Mouse (Mus musculus): ENCODE measurements around the gene Tll2.
A peak's percentile ranks its signal among the peaks of the same experiment; 100 is the strongest.

Tll2 gene

DNA sequence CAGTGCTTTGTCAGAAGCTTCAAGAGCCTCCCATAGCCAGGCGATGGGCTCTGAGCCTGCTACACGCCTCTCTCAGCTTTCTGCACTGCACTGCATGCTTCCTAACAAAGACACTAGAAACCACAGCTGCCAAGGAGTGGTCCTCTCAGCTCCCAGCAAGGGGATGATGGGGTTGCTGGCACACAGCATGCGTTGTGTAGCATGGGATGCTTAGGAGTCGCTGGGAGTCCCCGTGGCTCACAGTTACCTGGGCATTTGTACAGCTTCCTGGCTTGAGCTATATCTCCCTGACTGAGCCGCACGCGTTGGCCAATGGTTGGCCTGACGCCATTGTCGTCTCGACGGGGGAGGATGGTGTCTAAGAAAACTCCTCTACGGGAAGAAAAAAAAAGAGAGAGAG is 86.7 kb downstream of the Tll2 start:
- H3K27me3 ChIP-seq (ENCODE audit: control insufficient read depth, insufficient read depth, low read length, poor library complexity, severe bottlenecking): no peaks in the 10 kb centered on the region; the same call in 1 of the 2 replicates
- H3K36me3 ChIP-seq (ENCODE audit: control insufficient read depth, insufficient read depth, low read length, poor library complexity, severe bottlenecking): no peaks in the 10 kb centered on the region
- no peak for DNase-seq (ENCODE audit: low read depth, low spot score)

DNA sequence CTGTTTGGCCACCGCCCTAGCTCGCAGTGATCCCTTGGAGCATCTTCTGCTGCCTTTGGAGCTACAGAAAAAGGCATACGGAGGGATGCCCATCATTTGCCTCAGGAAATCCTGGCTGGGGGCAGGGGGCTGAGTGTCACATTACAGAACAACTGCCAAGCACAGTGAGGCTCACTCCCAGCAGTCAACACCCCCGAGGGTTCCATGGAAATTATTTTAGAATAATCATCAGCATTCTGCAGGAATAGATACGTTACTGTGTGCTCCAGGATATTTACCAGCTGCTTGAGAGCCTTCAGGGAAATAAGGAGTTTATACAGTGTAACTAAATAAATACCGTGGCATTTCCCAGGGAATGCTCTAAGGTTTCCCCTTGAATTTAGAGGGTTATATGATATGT is 88.3 kb downstream of the Tll2 start:
- Histone ChIP-seq H3K27me3 (ENCODE audit: control insufficient read depth, insufficient read depth, low read length, poor library complexity, severe bottlenecking) (no peaks in the 10 kb centered on the region; the same call in 1 of the 2 replicates), H3K36me3 (ENCODE audit: control insufficient read depth, insufficient read depth, low read length, poor library complexity, severe bottlenecking) (no peaks in the 10 kb centered on the region)
- no peak for DNase-seq (ENCODE audit: low read depth, low spot score)

DNA sequence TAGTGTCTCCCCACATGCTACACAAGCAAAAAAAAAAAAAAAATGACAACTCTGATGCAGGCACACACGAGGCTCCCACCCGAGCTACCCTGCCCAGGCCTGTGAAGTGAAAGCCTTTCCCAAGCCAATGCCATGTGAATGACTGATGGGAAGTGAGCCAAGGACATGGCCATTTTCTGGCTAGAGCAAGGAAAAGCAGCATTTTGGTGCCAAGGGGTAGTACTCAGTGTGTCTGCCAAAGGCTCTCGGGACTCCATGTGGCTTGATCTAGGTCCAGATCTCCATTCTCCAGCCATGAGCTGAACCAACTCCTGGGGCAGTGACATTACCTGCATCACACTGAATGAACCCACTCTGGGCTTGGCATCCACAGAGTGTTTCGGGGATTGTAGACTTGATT is 89.3 kb downstream of the Tll2 start:
- no peak for DNase-seq (ENCODE audit: low read depth, low spot score)
- no peaks in the 10 kb centered on the region for H3K36me3 ChIP-seq (ENCODE audit: control insufficient read depth, insufficient read depth, low read length, poor library complexity, severe bottlenecking)
- H3K27me3 ChIP-seq (ENCODE audit: control insufficient read depth, insufficient read depth, low read length, poor library complexity, severe bottlenecking): no peaks in the 10 kb centered on the region; the same call in 1 of the 2 replicates

DNA sequence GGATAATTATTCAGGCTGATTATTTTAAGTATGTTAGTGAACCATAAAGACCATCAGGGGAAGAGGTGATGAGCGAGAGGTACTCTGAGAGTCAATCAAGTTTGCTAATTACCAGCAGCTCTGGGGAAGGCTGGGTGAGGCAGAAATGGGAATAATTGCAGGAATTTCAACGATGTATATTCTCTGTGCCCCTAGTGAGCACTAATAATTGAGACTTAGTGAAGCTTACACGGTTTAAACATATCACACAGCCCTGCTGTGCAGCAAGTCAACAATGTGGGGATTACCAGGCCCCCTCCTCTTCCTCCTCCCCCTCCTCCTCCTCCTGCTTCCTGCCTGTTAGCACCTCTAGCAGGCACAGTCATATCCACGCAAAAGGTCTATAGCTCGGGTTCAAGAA is 92.0 kb downstream of the Tll2 start:
- no peaks in the 10 kb centered on the region for H3K36me3 ChIP-seq (ENCODE audit: control insufficient read depth, insufficient read depth, low read length, poor library complexity, severe bottlenecking)
- DNase-seq (ENCODE audit: low read depth, low spot score): no peak
- no peaks in the 10 kb centered on the region; the same call in 1 of the 2 replicates for H3K27me3 ChIP-seq (ENCODE audit: control insufficient read depth, insufficient read depth, low read length, poor library complexity, severe bottlenecking)

DNA sequence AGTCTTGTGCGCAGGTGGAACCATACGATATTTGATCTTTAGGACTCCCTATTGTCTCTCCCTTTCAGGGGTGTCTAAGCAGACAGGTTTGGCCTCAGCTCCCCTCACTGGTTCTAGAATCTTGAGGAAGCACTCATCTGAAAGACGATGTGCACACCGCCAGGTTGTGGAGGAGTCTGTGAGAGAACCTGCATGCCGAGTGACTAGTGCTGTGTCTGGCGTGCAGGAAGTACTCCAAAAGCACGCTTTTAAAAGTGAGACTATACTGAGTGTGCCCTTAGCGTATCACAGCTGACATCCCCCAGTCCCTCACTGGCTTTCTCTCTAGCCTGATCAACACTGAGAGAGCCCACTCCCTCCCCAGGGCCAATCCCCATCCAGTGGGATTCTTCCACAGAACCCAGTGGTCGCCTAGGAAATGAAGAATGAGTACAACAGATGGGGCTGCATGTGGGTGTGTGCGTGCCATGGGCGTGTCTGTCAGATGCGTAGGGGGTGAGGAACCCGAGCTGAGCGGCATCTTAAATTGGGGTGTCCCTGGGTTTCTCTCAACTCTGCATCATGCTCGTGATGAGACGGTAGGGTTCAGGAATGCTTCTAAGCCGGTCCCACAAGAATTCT is 92.6 kb downstream of the Tll2 start:
- Histone ChIP-seq H3K27me3 (ENCODE audit: control insufficient read depth, insufficient read depth, low read length, poor library complexity, severe bottlenecking) (no peaks in the 10 kb centered on the region), H3K36me3 (ENCODE audit: control insufficient read depth, insufficient read depth, low read length, poor library complexity, severe bottlenecking) (no peaks in the 10 kb centered on the region)
- DNase-seq (ENCODE audit: low read depth, low spot score): no peak

DNA sequence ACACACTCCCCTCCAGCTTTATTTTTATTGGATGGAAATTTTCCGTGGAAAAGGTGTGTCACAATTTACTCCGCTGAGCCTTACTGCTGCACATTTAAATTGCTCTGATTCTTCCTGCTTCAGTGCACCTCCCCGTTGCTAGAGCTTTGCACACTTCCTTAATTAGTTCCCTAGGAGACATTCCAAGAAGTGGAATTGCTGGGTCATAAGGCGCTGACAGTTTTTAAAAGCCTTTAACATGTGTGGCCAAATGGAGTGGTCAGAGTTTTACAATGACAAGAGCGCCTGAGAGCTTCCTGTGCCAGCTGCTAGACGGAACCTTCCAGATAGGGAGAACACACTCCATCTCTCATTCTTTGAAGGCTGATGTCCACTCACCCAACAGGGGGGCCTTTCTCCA is 94.0 kb downstream of the Tll2 start:
- DNase-seq (ENCODE audit: low read depth, low spot score): no peak
- Histone ChIP-seq H3K27me3 (ENCODE audit: control insufficient read depth, insufficient read depth, low read length, poor library complexity, severe bottlenecking) (no peaks in the 10 kb centered on the region), H3K36me3 (ENCODE audit: control insufficient read depth, insufficient read depth, low read length, poor library complexity, severe bottlenecking) (no peaks in the 10 kb centered on the region)

DNA sequence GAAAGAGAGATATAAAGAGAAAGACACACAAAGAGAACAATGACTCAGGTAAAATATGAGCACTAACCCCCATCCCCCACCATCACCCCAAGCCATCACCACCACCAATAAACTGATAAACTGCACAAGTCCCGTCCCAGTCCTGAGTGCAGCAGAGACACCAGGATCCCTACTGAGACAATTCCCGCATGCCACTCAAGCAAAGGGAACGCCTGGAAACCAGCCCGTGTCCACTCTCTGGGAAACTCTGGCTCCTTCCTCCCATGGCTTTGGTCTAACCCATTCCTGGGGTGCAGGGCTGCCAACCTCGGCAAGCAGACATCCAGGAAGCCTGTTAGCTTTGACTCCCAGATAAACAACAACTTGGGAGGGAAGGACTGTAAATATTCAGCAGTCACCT is 96.6 kb downstream of the Tll2 start:
- no peaks in the 10 kb centered on the region for H3K27me3 ChIP-seq (ENCODE audit: control insufficient read depth, insufficient read depth, low read length, poor library complexity, severe bottlenecking)
- DNase-seq (ENCODE audit: low read depth, low spot score): no peak
- H3K36me3 ChIP-seq (ENCODE audit: control insufficient read depth, insufficient read depth, low read length, poor library complexity, severe bottlenecking): no peaks in the 10 kb centered on the region

DNA sequence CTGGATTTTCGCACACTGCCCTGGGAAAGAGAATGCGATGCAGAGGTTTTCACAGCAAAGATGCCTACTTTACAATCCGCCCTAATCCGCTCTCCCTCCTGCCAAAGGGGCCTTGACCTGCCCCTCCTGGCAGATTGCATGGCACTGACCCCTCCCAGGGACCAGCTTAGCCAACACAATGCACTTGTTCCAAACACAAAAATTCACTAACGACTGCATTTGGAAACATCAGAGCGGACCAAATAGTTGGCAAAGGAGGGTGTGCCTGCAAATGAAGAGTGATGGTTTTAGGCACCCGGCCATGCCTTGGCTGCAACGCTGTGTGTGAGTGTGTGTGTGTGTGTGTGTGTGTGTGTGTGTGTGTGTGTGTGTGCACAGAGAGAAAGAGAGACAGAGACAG is 97.1 kb downstream of the Tll2 start:
- H3K36me3 ChIP-seq (ENCODE audit: control insufficient read depth, insufficient read depth, low read length, poor library complexity, severe bottlenecking): no peaks in the 10 kb centered on the region
- DNase-seq (ENCODE audit: low read depth, low spot score): no peak

DNA sequence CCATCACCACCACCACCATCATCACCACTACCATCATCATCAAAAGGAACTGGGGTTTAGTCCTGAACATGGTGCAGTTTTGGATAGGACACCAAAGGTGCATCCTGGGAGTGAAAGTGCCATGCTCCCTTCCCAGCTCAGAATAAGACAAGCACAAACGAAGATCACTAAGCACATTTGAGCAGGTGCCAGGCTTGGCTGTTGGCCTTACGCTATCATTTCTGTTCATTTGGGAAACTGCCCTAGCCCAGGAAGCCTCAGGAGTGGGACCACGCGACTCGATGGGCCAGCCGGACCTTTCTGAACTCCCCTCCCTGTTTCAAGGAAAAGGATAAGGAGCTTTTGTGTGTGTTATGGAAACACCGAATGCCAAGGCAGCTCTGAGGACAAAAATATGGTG is 98.0 kb downstream of the Tll2 start:
- no peak for DNase-seq (ENCODE audit: low read depth, low spot score)
- H3K27me3 ChIP-seq (ENCODE audit: control insufficient read depth, insufficient read depth, low read length, poor library complexity, severe bottlenecking): no peaks in the 10 kb centered on the region
- H3K36me3 ChIP-seq (ENCODE audit: control insufficient read depth, insufficient read depth, low read length, poor library complexity, severe bottlenecking): no peaks in the 10 kb centered on the region

More for the DNA sequence above, 97.1 kb downstream of the Tll2 start:
- H3K27me3 ChIP-seq (ENCODE audit: control insufficient read depth, insufficient read depth, low read length, poor library complexity, severe bottlenecking): no peaks in the 10 kb centered on the region

DNA sequence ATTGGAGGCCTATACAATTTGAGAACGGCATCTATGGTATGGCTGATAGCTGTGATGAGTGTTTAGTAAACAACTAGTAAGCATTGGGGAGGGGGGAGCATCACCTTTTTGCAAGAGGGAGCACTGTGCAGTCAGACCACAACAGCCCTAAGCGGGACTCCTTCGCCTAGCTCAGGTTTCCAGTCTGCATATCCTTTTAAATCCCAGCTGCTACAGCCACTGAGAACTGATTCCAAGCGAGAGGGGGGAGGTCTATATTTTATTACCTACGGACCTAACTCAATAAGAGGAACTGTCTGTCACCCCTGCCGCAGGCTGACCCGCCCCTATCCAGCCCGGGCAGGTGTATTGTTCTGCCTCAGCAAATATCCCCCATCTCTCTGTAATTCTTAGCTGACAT is 99.1 kb downstream of the Tll2 start:
- no peak for DNase-seq (ENCODE audit: low read depth, low spot score)
- no peaks in the 10 kb centered on the region for H3K36me3 ChIP-seq (ENCODE audit: control insufficient read depth, insufficient read depth, low read length, poor library complexity, severe bottlenecking)
- H3K27me3 ChIP-seq (ENCODE audit: control insufficient read depth, insufficient read depth, low read length, poor library complexity, severe bottlenecking): no peaks in the 10 kb centered on the region

DNA sequence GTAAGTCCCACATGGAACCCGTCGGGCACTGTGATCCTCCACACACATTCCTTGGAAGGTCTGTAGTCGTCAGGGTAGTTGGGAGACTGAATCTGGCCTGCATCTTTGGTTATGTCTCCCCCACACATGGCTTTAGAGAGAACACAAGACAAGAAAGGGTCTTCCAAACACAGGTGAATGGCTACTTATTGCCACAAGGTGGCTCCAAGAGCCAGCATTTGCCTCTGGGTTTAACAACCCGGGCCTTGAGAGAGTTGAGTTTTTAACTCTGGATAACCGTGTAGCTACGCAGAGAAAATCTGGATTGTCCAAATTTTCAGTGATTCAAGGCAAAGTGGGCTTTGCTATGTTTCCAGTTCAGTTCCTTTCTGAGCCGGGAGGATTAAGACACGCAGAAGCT is 101.7 kb downstream of the Tll2 start:
- Histone ChIP-seq H3K27me3 (ENCODE audit: control insufficient read depth, insufficient read depth, low read length, poor library complexity, severe bottlenecking) (no peaks in the 10 kb centered on the region), H3K36me3 (ENCODE audit: control insufficient read depth, insufficient read depth, low read length, poor library complexity, severe bottlenecking) (no peaks in the 10 kb centered on the region)
- peak; percentile 38 for DNase-seq (ENCODE audit: low read depth, low spot score)

DNA sequence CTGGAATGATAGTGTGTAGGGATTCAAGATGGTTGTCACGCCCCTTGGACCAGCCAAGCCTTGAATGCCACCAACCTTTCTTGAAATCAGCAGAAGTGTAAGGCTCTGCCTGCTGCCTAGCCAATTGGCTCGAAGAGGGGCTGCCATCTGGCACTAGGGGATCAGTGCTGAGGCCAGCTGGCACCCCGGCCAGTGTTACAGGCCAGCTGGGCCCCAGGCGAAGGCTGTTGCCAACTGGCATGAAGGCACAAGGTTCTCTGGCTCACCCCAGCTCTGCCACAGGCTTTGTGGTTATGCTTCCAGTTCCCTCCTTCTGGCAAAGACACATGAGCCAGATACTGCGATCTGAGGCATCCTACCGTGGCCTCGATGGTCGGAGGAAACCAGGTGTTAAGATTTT is 105.2 kb downstream of the Tll2 start:
- no peak for DNase-seq (ENCODE audit: low read depth, low spot score)
- H3K36me3 ChIP-seq (ENCODE audit: control insufficient read depth, insufficient read depth, low read length, poor library complexity, severe bottlenecking): no peaks in the 10 kb centered on the region
- H3K27me3 ChIP-seq (ENCODE audit: control insufficient read depth, insufficient read depth, low read length, poor library complexity, severe bottlenecking): no peaks in the 10 kb centered on the region

DNA sequence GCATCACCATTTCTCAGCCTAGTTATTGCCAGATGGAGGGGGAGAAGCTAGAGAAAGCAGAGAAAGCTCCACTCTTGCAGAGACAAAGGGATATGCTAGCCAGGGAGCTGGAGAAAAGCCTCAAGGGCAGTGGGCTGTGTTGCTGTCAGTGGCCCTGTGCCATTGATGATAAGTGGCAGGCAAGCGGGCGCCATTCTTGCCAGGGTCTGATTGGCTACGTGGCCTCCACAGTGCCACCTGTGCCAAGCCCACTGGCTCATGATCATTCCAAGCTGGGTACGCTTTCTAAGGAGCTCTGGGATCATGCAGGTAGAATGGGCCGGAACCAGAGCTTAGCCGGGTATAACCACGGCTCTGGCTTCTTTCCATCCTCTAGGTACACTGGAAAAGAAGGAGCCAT is 105.8 kb downstream of the Tll2 start:
- Histone ChIP-seq H3K36me3 (ENCODE audit: control insufficient read depth, insufficient read depth, low read length, poor library complexity, severe bottlenecking) (no peaks in the 10 kb centered on the region), H3K27me3 (ENCODE audit: control insufficient read depth, insufficient read depth, low read length, poor library complexity, severe bottlenecking) (no peaks in the 10 kb centered on the region)
- no peak for DNase-seq (ENCODE audit: low read depth, low spot score)

DNA sequence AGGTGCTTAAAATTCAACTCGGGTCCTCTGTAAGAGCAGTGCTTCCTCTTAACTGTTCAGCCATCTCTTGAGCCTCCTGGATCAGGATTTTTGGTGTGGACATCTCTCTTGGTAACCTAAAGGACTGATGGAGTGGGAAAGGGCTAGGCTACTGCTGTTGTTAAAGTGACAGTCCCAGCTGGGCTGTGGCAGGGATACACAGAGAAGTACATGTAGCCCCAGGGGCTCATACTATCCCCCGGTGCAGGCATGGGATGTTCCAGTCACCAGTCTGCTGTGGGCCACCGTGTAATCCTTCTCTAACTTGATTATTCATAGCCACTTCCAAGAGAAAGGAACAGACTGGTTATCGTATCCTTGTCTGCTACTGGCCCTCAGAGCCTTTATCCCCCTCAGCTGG is 109.6 kb downstream of the Tll2 start:
- H3K27me3 ChIP-seq (ENCODE audit: control insufficient read depth, insufficient read depth, low read length, poor library complexity, severe bottlenecking): no peaks in the 10 kb centered on the region
- H3K36me3 ChIP-seq (ENCODE audit: control insufficient read depth, insufficient read depth, low read length, poor library complexity, severe bottlenecking): no peaks in the 10 kb centered on the region
- no peak for DNase-seq (ENCODE audit: low read depth, low spot score)

DNA sequence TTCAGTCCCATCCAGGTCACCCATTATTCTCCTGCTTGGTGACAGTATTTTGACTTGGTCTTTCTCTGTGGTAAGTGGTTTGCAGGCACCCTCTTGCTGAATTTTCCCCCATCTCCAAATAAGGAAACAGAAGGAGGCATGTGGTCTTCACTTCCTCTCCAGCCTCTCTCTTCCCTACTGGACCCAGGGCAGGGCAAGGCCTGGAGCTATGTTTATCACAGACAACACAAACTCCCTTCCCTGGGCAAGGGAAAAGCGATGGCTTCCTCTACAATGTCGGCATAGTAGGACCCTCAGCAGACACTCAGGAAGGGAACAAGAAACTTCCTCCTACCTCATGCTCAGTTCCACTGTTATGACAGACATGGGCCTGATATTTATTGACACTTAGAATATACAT is 114.7 kb downstream of the Tll2 start:
- no peak for DNase-seq (ENCODE audit: low read depth, low spot score)
- H3K36me3 ChIP-seq (ENCODE audit: control insufficient read depth, insufficient read depth, low read length, poor library complexity, severe bottlenecking): no peaks in the 10 kb centered on the region
- no peaks in the 10 kb centered on the region for H3K27me3 ChIP-seq (ENCODE audit: control insufficient read depth, insufficient read depth, low read length, poor library complexity, severe bottlenecking)

DNA sequence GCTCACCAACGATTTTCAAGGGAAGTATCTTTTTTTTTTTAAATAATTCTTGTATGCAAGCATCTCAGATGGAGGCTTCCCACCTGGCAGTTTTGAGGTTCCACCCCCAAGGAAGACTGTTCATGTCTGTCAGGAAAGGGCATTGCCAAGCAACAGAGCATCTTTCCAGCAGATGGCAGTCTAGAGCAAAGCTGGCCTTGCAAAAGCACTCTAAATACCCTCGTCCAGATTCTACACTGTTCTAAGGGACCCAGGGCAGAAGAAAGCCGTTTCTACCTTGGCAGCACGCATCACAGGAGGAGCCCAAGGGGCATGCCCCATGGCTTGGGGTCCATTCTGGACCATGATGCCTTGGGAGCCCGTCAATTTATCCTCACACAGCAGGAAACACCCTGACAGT is 116.8 kb downstream of the Tll2 start:
- DNase-seq (ENCODE audit: low read depth, low spot score): peak; percentile 77

More for the DNA sequence above, 116.8 kb downstream of the Tll2 start:
- H3K36me3 ChIP-seq (ENCODE audit: control insufficient read depth, insufficient read depth, low read length, poor library complexity, severe bottlenecking): no peaks in the 10 kb centered on the region
- no peaks in the 10 kb centered on the region for H3K27me3 ChIP-seq (ENCODE audit: control insufficient read depth, insufficient read depth, low read length, poor library complexity, severe bottlenecking)
